Mouse (Mus musculus) left cerebral cortex, postnatal 36 days (tissue): ENCODE results near the gene Galnt5. TPM values are rescaled to one million over a fixed set of nuclear protein-coding genes. Genes with fewer than 3 reads are reported as not detected.

Source experiments
- total RNA-seq, 2 experiments: library from RNA; stranded (reverse); gene quantifications; 2 replicates each; pipeline ENCODE4 v1.2.3; 2021

Gene Galnt5
- total RNA-seq, 2 experiments from 2014 or later, result not detected

Other genes starting within 250 kb of the Galnt5 start
- gene Ermn, start 55.0 kb downstream of the Galnt5 start, total RNA-seq, result 10 to 100 TPM; 18.9 to 24.7 TPM
- not detected for gene Cytip, start 197.6 kb downstream of the Galnt5 start, total RNA-seq